Mouse (Mus musculus): ENCODE data around the gene 0610012G03Rik.
"Not testable (repeated sequence)": the region's sequence is repeated elsewhere in the genome, so short reads cannot be mapped to it uniquely, and the experiment has no call there.

Gene 0610012G03Rik

DNA sequence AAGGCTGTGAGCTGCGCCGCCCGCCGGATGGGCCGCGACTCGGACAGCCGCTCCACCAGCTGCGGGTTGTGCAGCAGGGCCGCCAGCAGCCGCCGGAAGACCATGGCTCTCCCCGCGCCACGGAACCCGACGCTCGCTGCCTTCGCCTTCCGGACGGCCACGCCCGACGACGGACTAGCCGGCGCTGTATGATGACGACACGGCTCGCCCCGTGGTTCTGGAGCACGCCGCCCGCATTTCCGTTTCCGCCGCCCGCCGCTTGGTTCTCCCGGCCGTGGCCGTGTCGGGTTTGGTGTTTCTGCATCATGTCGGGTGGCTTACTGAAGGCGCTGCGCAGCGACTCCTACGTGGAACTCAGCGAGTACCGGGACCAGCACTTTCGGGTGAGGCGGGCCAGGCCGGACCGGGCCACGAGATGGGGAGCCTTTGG is at the start of gene 0610012G03Rik, which contains the start of gene Ncbp2:
Gene 0610012G03Rik (minus strand): TSS at position 150 of the 430 bp plus-strand sequence.
Gene Ncbp2 (plus strand): TSS at position 169 of the 430 bp plus-strand sequence.
- DNase-seq (ENCODE audit: low spot score): peak; percentile 94

DNA sequence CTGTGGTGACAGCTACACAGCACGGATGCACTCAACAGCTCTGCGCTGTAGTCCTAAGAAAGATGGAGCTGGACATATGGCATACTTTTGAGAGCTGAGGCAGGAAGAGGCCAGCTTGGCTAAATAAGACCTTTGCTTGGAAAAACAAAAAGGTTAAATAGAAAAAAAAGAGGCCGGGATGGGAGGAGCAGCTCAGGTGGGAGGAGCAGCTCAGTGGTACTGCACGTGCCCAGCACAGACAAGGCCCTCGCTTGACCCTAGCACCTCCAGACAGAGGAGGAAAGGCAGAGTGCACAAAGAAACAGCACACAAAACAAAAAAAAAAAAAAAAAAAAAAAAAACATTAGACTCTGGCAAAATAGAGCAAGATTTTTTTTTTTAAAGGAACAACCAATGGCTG is 48.1 kb upstream of the 0610012G03Rik start:
- DNase-seq (ENCODE audit: low spot score): no peak

DNA sequence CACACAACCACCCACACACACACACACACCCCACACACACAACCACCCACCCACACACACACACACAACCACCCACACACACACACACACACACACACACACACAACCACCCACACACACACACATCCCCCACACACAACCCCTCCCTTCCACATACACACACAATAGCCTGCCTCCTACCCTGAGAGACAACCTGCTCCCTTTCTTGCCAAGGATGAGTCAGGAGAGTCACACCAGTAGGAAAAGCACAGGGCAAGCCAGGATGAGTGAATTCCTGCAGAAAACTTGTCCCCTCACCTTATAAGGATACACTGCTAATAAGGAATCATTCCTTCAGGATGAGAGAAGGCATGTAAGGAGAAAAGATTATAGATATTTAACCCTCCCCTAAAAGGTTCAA is 45.7 kb upstream of the 0610012G03Rik start:
- no peak for DNase-seq (ENCODE audit: low spot score)

DNA sequence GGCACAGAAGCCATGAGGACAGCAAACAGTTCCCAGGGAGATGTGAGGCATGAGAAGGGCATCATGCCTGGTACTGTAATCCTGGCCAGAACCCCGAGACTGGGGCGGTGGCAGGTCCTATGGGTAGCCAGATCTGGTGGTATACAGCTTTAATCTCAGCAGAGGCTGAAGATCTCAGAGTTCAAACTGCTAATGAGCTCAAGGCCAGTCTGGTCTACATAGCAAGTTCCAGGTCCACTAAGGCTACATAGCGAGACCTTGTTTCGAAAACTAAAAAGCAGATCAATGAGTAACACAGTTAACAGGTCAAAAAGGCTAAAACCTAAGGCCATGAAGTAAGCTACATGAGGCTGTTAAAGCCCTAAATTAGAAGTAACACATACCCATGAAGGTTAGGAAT is 44.9 kb upstream of the 0610012G03Rik start:
- DNase-seq (ENCODE audit: low spot score): no peak

DNA sequence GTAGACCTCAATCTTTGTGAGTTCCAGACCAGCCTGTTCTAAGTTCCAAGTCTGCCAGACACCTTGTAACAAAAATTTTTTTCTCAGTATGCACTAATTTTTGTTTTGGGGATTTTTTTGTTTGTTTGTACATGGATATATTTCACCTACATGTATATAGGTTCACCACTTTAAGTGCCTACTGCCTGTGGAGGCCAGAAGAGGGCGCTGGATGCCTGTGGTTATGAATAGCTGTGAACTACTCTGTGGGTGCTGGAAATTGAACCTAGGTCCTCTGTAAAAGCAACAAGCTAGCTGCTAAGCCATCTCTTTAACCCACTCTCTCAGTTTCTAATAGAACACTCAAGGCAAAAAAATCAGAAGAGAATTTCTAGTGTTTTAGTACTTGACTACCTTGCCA is 43.7 kb upstream of the 0610012G03Rik start:
- DNase-seq (ENCODE audit: low spot score): no peak

DNA sequence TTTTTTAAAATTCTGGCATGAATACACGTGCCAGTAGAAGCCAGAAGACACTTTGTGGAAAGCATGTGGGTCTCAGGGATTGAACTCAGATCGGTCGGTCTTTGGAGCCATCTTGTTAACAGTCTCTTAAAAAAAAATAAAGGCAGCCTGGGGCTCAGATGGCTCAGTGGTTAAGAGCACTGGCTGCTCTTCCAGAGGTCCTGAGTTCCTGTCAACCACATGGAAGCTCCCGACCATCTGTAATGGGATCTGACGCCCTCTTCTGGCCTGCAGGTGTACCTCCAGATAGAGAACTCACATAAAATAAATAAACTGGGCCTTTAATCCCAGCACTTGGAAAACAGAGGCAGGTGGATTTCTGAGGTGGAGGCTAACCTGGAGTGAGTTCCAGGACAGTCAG is 32.7 kb upstream of the 0610012G03Rik start:
- DNase-seq (ENCODE audit: low spot score): no peak

DNA sequence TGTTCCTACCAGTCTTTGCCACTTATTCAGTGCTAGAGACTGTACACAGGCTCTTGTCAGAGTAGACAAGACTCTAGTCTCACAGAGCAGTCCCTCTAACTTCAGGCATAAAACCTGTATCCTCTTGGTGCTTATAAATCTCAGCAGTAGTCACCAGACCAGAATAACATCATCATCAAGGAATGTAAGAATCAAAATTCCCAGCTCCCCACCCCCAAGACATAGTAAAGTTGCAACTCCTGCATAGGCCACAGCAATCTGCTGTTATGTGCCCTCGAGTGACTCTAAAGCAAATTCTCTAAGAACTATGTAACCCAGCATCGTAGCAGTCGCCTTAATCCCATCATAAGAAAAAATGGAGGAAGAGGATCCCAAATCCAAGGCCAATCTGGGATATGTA is 31.2 kb upstream of the 0610012G03Rik start:
- DNase-seq (ENCODE audit: low spot score): no peak

DNA sequence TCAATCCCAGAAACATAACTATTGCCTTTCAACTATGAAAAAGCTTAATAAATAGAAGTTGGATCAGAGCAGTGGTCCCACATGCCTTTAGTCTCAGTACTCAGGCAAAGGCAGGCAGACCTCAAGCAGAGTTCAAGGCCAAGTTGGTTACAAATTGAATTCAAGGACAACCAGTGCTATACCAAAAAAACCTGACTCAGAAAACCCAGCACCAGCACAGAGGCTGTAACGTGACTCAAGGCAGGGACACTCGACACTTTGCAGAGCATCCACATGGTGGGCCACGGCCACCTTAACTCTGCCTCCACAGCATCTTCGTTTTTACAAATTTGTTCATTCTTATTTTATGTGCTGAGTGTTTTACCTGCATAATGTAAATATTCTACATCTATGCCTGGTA is 27.0 kb upstream of the 0610012G03Rik start:
- DNase-seq (ENCODE audit: low spot score): no peak

DNA sequence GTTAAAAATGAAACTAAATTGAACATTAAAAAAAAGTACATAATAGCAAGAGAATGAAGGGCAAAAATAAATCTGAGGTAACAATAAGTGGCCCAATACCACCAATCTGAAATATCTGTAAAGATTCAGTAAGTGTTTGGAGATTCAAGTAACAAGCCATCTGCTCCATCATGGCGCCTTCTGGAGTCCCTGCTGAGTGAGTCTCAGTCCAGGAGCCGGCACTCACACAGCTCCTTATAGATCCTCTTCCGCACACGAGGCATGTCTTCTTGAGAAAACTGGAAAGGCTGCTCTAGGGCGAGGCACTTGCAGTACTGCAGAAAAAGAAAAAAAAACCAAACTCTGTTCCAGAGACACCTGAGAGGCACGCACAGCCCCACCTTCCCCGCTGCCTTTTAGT is 14.9 kb upstream of the 0610012G03Rik start:
- no peak for DNase-seq (ENCODE audit: low spot score)

DNA sequence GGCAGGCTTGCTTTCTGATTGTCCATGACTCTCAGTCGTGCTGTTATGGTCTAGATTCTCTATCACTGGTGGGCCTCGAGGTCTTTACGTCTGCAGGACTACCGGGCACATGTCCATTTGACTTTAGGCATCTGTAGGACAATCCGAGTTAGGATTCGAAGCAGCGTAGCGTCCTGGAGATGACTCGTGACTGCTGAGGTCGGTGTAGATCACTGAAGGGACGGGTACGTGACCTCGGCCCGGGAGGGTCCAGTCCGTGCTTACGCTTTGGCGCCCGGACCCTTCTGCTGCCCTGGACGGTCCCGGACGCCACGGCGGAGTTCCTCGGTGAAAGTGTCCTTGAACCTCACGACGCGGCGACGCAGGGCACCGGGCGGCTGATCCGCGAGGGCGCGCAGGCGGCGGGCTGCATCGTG is 385 bp downstream of the 0610012G03Rik start:
- no peak for DNase-seq (ENCODE audit: low spot score)

DNA sequence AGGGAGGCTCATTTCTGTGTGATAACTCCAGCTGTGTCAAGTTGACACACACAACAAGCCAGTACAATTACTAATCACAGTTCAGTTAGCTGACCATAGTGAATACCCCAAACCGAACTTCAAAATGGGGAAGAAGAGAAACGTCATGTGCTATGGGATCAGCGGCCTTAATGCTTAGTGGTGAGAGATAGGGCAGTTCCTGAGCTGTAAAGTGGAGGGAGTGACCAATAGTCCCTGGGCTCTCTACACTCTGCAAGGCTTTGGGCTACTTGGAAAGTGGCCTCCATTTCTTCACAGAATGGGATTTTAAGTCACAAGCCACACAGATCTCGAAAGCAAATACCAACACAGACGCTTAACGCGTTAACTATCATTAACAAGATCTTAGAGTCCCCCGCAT is 961 bp downstream of the 0610012G03Rik start:
- no peak for DNase-seq (ENCODE audit: low spot score)

DNA sequence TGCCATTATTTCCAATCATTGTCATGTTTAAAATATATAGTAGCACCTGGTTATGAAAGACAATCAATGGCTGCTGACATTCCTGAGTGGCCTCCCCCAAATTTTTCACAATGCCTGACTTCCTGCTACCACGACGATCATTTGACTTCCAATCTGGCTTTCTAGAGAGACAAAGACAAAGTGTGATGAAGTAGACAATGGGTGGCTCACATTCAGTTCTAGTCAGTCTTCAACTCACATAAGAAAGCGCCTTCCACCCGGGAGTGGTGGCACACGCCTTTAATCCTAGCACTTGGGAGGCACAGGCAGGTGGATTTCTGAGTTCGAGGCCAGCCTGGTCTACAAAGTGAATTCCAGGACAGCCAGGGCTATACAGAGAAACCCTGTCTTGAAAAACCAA is 2.3 kb downstream of the 0610012G03Rik start:
- DNase-seq (ENCODE audit: low spot score): not testable (repeated sequence)

DNA sequence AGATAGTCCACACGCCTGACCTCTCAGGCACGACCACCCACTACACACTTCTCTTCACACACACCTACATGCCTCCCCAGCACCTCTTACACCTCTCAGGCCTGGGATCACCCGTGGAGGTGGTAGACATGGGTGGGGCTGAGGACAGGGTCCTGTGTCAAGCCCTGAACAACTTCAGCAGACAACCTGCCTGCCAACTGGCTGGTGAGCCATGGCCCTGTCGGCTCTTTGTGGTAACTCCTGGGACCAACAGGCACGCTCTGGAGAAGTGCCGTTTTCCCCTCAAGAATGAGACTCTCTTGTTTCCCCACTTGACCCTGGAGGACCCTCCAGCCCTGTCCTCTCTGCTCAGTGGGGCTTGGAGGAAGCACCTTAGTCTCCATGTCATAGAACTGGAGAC is 2.9 kb downstream of the 0610012G03Rik start:
- DNase-seq (ENCODE audit: low spot score): no peak

DNA sequence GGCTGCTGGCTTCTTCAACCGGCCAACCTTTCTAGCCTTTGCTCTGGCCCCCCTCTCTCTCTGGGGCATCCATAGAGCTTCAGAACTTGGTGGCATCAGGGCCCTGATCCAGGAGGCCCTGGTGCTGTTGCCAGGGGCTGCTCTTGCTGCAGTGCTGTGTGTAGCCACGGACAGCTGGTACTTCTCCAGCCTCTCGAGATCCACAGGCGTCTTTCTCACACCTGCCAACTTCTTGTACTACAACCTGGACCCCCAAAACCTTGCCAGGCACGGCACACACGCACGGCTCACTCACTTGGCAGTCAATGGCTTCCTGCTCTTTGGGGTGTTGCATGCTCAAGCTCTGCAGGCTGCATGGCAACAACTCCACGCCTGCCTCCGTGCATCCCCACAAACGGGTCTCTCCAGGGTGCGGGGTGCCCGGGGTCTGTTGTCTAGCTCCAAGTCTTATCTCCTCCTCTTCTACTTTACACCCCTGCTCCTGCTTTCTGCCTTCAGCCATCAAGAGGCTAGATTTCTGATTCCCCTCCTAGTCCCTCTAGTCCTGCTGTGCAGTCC is 3.5 kb downstream of the 0610012G03Rik start:
- DNase-seq (ENCODE audit: low spot score): no peak

DNA sequence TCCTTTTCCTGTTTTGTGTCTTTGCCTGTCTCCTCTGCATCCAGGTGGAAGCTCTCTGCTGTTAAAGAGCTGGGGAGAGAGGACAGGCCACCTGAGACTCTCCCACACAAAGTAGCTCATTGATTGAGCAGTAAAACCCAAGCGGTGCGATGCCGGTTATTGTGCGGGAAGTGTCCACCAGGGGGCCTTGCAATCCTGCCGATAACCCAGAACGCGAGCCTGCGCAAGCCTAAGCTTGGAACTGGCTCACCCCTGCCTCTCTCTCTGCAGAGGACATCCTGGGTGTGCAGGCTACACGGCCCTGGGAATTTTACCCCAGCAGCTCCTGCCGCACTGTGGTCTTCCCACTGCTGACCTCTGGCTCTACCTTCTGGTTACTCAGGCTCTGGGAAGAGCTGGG is 4.3 kb downstream of the 0610012G03Rik start:
- peak; percentile 70 for DNase-seq (ENCODE audit: low spot score)

DNA sequence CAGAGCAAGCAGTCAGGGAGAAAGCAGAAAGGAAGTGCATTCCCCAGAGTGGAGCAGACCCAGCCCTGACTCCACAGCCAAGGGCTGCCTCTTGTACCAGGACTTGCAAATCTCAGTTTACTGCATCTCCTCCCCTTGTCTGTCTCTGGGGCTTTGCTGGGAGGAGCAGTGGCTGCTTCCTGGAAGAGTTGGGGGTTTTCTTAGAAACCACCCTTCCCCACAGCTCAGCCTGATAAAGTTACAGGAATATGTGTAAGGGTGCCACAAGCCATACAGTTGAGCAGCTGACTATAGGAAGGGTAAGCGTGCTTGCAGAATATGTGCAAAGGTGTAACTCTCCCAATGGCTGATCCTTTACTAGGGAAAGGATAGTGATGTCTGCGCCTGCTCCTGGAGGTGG is 7.7 kb downstream of the 0610012G03Rik start:
- no peak for DNase-seq (ENCODE audit: low spot score)

DNA sequence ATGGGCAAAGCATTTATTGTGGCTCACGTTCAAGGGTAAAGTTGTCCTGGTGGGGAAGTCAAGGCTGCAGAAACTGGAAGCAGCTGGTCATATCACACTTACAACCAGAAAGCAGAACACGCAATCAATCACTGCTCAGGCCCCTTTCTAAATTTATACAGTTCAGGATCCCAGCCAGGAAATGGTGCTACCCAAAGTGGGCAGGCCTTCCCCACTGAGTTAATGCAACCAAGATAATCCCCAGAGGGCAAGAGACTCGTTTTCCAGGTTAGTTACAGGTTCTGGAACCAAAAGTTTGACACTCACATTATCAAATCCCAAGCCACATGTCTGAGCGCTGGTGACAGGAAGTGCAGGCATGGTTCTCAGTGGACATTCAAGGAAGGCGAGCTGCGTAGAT is 9.4 kb downstream of the 0610012G03Rik start:
- no peak for DNase-seq (ENCODE audit: low spot score)

DNA sequence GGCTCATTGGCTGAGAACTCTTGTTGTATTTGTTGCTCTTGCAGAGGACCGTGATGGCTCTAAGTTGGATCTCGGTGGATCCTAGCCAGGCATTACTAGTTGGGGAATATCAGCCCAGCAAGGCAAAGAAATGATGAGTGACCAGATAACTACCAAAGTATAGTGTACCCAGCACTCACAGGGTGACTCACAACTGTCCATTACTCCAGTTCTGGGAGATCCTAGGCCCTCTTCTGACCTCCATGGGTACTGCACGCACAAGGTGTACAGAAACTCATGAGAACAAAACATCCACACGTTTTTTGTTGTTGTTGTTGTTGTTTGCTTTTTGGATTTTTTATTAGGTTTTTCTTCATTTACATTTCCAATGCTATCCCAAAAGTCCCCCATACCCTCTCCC is 11.7 kb downstream of the 0610012G03Rik start:
- no peak for DNase-seq (ENCODE audit: low spot score)

DNA sequence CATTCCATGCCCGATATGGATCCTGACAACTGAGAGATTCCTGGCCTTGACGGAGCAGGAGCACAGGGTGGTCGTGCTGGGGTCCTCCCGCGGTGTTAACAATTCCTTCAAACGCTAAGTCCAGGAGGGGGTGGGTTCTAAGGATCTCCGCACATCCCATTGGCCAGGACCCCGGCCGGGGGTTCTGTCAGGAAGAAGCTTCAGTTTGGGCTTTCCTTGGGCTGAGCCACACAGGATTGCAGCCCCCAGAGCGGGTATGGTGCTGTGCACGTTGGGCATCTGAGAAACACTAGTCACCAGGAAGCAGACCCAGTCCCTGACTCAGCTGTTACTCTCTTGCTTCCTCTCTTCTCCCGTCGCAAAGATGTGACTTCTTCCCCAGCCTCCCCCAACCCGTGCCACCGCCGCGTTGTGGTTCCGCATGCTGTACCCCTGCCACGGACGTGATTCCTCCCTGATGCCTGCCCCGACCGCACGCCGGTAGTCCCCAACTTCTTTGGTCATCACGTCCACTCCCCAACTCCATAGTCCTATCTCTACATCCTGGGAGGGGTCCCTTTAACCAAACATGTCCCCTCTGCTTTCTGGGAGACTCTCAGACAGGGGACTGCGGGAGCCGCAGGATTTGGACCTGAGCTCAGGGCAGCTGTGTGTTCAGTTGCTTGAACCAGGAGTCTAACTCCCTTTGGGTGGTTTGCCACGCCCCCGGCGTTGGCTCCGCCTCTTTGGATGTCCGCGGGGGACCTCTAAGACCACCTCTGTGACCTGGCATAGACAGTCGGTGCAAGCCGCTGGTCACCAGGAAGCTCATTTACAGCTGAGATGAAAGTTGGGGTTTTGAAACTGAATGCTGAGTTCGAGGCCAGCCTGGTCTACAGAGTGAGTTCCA is 13.0 kb downstream of the 0610012G03Rik start:
- no peak for DNase-seq (ENCODE audit: low spot score)

DNA sequence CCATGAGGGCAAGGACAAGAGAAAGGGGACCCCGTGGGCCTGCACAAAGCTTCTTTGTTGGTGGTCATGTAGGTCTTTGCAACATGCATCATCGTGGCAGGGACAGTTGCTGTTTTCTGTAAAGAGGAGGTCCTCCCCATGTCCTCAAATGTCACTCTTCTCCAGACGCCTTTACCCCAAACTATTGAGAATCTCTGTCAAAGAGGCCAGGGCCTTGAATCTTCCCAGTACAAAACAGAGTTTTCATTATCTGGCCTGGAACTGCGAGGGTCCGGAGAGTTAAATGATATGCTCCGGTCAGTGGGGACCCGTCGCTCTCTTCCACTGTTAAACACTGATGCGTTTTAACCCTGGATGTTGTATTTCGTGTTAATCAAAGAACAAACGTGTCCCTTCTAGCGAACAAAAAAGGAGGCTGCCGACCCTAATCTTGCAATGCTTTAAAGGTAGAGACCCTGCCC is 13.7 kb downstream of the 0610012G03Rik start:
- no peak for DNase-seq (ENCODE audit: low spot score)

DNA sequence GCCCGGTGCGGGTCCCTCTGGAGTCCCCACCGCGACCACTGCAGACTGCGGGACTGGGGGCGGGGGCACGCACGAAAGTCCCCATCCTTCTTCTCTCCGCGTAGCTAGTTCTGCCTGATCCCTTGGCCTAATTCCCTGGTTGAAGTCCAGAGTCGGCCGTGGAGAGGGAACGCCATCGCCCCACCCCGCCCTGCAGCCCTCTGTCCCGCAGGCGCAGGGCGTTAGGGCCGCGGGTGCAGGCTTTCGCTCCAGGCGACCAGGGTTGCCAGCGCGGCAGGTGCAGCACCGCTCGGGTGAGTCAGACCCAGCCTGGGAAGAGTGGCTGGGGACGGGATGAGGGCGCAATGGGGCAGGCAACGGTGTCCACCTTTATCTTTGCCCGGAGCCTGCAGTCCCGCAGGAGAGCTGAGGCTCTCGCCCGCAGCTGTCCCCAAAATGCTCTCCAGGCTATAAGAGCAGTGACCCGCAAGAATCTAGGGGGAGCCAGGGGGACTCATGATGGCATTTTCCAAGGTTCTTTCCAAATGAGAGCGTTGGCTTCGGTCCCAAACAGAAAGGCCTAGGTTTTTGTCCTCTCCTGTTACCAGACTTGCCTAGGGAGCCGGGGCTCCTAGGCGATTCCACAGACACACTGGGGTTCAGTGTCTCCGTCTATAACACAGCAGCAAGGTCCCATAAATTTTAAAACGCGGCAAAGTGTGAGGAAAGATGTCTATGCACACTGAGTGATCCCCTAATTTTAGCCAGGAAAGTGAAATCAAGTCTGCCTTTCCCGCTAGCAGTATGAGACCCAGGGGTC is 14.3 kb downstream of the 0610012G03Rik start, which contains the start of gene Pigz:
Gene Pigz (plus strand): TSS at position 101 of the 799 bp plus-strand sequence.
- DNase-seq (ENCODE audit: low spot score): peak; percentile 53

All from ovary, postnatal 36 days (tissue).